Mouse (Mus musculus): Measurements from ENCODE around the gene Sprr1a.
"Not testable (repeated sequence)": the region's sequence is repeated elsewhere in the genome, so short reads cannot be mapped to it uniquely, and the experiment has no call there.

Gene Sprr1a

DNA sequence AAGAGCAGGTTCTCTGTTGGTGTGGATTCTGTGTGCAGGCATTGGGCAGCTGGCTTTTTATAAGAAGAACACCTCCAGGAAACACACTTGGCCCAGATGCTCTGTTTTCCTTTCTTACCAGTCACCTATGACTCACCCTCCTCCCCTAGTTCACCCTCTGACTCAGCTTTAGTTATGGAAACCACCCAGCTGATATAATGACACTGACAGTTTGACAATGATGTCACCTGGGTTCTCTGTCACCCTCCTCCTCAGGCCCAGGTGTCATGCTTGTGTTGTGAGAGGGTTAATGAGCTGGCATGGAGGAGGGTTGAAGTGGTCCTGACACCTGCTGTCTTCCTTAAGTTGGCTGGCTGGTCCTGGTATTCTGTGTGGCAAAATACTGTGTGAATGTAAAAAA lies at the start of gene Sprr1a:
TSS of gene Sprr1a (minus strand) at position 33 of the 400 bp plus-strand sequence.
- no peak for DNase-seq (ENCODE audit: low spot score)

DNA sequence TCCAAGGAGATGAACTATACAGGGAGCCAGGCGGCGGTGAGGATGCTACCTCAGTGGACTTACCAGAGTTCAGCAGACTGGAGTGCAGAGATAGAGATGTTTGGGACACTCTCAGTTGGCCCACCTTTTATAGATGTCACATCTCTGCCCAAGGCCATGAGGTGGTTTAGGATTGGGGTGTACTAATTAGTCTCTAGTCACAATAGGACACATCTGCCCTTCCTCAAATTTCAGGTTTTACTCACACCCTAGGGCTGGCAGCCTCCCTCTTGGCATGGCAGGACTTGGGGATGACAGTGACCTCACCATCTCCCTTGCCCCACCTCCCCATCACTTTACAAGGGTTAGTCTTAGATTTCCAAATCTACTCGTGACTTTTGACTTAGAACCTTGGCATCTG lies 48.7 kb upstream of the Sprr1a start, which contains the start of gene 2310046K23Rik:
TSS of gene 2310046K23Rik (minus strand) at position 101 of the 400 bp plus-strand sequence.
- DNase-seq (ENCODE audit: low spot score): no peak

DNA sequence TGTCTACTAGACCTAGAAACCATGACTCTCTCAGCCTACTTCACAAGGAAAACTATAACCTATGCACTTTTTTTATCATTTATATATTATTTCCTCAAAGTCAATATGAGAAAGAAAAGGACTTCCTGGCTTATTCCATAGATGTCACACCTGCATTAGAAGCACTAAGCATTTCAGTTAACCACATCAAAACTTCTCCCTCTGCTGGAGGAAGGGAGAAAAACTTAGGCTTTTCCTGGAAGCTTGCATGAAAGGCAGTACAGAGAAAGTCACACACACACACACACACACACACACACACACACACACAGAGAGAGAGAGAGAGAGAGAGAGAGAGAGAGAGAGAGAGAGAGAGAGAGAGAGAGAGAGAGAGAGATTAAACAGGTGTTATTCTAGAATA lies 26.6 kb upstream of the Sprr1a start:
- DNase-seq (ENCODE audit: low spot score): peak; percentile 26

DNA sequence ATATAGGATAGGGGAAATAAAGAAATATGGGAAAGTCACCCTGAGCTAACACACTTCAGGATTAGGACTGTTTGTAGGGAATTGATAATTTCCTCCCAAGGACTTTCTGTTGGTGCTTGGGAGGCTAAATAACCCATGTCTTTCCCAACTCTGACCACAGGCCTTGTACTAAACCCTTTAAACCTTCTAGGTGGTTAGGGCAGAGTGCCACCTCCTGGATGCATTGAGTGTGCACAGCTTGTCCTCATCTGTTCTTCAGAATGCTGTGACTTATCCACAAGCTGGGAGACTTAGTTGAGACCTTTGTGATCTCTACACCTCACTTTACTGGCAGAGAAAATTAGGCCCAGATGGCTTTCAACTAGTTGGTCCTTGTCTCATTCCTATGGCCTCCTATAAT lies 25.1 kb upstream of the Sprr1a start:
- DNase-seq (ENCODE audit: low spot score): peak; percentile 24

DNA sequence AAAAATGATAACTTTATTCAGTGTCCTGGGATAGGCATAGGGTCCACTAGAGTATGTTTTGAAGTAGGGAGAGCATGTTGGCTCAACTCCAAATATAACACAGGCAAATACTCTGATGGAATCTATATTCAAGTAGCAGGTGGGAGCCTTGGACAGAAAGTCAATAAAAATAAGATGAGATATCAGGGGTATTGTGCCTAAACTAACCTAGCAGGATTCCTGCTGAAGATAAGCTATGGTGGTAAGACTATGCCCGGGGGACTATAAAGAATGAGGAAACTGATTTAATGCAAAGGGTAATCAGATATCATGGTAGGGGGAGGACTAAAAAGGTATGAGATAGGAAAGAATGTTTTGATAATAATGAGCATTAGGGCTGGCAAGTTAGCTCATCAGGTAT lies 22.5 kb upstream of the Sprr1a start:
- no peak for DNase-seq (ENCODE audit: low spot score)

DNA sequence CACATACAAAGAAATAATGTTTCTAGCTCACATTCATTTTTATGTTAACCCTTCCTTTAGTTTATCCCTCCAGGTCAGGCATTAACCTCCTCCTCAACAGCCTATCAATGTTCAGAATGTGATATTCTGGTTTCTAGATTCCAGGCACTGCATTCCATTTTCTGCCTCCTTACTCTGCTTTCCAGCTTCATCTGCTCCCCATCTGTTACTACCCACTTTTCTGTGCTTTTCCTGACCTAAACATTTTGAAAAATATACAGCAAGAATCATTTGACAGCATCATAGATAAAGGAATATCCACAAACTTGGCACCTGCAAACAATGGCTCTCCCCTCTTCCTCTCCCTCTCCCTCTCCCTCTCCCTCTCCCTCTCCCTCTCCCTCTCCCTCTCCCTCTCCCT lies 17.8 kb upstream of the Sprr1a start:
- no peak for DNase-seq (ENCODE audit: low spot score)

DNA sequence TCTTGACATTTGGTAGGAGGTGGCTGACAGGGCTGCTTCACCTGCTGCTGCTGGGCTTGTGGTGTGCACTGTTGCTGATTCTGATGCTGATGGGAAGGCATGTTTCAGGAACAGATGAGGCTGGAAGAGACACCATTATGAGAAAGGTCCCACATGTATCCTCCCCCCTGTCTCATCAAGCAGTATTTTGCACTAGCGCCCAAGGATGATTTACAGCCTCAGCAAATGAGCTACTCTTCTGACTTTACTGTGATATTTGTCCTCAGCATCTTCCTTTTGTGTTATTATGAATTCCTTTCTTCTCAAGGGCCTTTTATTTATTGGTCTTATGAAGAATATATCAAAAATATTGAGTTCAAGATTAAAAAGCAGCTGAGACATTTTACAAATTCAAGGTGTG lies 14.7 kb upstream of the Sprr1a start, which contains the start of gene Sprr4:
TSS of gene Sprr4 (minus strand) at position 101 of the 400 bp plus-strand sequence.
- DNase-seq (ENCODE audit: low spot score): no peak

DNA sequence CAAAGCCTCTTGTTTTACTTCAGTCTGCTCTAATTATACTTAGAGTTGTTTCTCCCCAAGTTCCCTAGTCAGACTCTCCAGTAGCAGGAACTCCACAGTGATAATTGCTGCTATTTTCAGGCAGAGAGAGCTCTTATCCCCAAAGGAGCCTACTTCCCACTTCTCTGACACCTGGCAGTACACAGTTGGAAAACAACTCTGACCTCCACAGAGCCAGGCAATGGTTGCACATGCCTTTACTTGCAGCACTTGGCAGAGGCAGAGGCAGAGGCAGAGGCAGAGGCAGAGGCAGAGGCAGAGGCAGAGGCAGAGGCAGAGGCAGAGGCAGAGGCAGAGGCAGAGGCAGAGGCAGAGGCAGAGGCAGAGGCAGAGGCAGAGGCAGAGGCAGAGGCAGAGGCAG lies 4.6 kb upstream of the Sprr1a start:
- DNase-seq (ENCODE audit: low spot score): not testable (repeated sequence)

DNA sequence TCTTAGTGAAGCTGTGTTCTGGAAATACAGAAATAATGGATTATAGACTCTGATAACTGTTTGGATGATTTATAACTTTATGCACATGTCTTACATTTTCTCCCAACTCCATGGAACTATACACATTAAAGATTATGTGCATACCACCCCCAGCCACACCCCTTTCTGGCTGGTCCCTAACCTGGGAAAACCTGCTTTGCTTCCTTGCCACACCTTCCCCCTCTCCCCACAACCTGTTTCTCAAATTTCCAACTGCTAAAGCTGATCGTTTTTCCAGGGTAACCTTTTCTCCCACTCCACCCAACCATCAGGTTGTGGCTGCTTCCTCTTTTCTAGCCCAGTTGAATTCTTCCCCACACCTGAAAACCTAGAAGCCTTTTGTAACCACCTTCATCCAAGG lies 612 bp upstream of the Sprr1a start:
- no peak for DNase-seq (ENCODE audit: low spot score)

DNA sequence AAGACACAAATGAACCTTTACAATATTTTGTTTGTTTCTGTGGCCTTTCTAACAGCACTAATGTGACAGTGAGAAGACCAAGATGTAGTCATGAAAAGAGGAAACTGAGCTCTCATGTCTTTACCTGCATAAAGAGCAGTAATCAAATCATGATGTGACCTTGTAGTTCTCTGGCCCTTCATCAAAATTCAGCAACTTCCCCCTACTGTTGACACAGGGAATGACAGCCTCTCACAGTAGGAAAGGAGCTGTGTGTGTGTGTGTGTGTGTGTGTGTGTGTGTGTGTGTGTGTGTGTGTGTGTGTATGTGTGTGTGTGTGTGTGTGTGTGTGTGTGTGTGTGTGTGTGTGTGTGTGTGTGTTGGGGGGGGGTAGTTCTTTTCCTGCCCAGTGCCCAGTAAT lies 4.4 kb downstream of the Sprr1a start:
- DNase-seq (ENCODE audit: low spot score): peak; percentile 9

DNA sequence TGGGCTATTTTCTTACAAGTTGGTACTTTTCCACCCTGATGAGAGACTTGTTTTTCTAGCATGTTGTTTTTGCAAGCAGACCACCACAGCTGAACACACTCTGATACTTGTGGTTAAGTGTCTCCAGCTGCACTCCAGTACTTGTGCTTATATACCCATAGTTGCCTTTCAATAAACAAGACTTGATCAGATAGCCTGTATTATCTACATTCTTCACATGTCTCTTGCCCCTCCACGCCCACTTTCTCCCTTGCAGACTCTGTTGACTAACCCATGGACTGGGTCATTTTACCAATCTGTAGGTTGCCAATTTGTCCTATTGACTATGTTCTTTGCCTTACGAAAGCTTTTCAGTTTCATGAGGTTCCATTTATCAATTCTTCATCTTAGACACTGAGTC lies 15.6 kb downstream of the Sprr1a start:
- no peak for DNase-seq (ENCODE audit: low spot score)

DNA sequence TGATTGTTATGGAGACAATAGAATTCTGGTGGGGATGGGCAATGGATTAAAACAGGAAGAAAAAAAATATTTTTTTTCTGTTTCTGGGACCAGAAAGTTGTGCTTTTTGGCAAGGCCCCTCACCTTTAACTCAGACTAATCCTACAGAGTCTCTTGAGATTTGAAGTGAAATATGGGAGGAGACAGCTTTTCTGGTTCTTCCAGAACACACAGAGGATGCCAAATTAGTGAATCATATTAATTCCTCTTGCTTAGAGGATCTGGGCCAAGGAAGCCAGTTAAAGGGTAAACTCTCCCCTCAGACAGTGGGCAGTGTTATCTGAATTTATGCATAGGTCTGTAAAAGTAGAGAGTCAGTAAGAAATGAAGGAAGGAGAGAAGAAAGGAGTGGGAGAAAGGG lies 18.3 kb downstream of the Sprr1a start:
- DNase-seq (ENCODE audit: low spot score): no peak

DNA sequence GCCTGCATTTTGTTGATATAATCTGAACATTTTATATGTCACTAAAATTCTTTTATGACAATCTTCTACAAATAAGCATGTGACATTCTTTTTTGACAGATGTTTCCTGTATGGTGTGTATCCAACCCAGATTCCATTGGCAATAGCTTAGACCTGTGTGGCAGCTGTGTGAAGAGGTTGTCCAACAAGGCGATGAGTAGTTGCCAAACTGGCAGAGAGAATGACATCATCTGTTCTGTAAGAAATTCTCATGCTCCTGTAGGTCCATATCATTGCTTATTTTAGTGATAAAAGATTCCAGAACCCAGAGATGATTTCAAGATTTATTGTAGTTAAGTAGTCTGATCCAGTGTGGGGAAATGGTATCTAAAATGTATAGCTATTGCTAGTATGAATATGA lies 19.1 kb downstream of the Sprr1a start:
- no peak for DNase-seq (ENCODE audit: low spot score)

DNA sequence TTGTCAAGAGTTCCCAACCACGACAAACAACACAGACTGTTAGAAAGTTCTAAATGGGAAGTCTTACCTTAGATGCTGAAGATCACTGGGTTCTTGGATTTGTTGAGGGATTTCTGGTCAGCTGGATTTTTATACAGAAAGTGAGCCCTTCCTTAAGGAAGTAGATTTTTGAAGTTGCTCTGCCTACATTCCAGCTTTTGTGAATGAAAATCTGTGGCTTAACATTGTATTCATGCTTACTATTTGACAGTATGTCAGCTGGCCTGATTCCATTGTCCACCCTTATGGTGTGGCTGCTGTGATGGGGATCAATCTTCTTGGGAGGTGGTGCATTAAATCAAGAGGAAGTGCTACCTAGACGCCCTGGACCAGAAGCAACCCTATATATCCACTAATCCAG lies 27.1 kb downstream of the Sprr1a start, which contains the start of gene Sprr3:
TSS of gene Sprr3 (minus strand) at position 101 of the 400 bp plus-strand sequence.
- DNase-seq (ENCODE audit: low spot score): no peak

DNA sequence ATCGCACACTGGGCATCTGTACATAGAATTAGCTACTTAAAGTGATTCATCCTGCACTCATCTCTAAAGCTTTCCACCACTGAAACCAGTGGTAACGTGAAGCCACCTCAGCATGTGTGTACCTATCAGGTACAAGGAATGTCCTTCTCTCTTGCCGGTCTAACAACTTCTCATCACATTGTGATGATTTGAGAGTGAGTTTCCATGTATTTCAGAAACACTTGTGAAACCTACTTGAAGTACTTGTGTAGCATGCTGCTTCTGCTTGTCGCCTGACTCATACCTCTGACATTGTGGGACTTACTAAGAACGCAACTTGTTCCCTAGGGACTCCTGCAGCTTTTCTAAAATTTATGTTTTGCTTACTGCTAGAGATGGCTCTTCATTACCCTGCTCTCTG lies 30.5 kb downstream of the Sprr1a start:
- DNase-seq (ENCODE audit: low spot score): no peak

DNA sequence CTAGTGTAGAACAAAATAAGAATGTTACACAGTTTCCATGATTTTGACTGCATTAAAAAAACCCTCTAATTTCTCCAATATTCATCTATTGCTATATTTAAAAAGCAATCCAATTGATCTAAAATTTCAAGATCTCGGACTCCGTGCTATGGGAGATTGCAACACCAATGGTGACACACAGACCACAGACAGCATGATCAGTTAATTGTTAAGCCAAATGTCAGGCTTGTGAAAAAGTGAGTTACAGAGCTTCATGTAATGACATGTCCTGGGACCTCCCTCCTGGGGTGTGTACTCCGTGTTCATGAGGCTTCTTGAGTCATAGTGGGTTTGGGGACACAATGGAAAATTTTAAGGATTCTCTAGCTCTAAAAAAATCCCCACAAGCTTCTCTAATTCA lies 45.5 kb downstream of the Sprr1a start:
- DNase-seq (ENCODE audit: low spot score): no peak

DNA sequence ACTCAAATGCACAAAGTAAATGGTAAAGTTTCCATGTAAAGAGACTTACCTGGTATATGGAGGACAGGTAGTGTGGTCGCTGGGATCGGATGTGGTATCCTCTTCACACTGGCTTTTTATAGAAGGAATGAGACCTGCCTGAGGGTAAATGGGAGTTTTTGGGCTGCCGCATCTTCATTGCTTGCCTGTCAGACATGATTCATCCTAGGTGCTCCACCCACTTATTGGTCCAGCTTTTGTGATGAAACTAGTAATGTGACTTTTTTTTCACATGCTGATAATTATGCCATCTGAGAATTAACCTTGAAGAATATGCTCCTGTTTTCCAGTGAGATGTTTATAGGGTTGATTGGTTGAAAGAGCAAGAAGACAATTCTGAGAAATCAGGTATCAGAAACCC lies 47.0 kb downstream of the Sprr1a start, which contains the start of gene Sprr1b:
TSS of gene Sprr1b (minus strand) at position 101 of the 400 bp plus-strand sequence.
- no peak for DNase-seq (ENCODE audit: low spot score)

Measured in retina, embryonic 14.5 days (tissue).